Mouse (Mus musculus) urinary bladder, postnatal 14 days (tissue): Measurements from ENCODE around the gene Fars2.

Experiments
- DNase-seq: peaks from one replicate; pipeline ENCODE4 v3.0.0; 2021; ENCODE audit warnings: low spot score

The Fars2 gene

DNA sequence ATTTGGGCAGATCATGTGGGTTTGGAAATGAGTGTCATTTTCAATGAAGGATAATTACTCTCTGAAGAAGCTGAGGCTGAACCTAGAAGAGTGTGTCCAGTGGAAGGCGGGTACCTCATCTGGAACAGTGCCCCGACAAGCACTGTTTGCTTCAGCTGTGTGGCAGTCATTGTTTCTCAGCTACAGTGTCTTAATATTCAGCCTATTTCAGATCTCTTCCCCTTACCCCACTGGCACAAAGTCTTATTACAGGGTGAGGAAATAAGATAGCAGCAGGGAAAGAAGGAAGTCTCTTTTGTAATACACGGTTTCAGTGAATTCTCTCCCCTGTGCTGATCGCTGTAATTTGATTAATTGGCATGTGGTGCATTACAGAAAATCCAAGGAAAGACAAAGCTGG, 101.1 kb downstream of the Fars2 start:
- no peak for DNase-seq

DNA sequence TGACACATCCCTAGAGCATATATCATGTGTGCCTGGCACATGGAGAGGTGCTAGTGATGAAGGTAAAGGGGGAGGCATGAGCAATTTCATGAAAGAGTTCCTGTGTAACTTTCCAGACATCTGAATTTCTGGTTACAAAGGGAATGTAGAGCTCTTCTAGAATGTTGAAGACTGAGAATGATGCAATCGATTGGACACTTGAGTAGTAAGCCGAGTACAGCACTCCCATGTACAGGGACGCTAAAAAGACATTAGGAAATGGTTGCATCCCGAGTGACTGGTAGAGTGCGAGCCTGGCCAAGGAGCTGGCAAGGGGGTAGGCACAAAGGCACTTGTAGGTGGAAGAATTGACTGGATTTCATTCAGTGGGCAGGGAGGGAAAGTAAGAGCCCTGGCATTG, 102.3 kb downstream of the Fars2 start:
- no peak for DNase-seq

DNA sequence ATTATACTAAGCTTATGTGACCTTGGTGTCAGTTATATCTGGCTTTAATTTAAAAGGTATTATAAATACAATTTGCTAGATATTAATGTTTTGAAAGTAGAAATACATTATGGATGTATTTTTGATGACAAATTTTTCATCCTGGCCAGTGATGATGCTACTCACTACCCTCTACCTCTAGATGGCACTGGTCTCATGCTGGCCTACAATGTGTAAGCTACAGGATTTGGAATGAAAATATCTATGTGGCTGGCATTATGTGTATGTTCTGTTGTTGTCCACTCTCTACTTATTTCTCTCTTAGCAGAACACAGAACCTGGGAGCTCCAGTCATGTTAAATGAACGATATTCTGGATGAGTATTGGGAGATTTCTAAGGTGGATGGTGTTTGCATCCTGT, 104.7 kb downstream of the Fars2 start:
- no peak for DNase-seq

DNA sequence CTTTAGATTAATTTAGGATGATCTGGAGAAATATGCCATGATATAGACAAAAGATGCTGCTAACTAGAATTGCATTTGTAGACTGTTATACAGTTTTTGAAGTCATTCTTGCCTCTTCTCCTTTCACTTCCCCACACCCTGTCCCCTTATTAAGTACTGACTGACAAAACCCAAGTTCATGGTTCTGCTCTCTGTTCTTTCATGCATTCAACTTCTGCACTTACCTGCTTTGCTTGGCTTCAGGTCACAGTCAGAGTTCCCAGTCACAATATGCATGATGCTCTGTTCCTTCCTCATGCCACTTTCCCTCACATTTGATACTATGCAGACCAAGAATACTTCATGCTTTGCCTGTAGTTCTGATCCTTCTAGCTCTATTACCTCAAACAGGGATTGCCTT, 105.5 kb downstream of the Fars2 start:
- no peak for DNase-seq

DNA sequence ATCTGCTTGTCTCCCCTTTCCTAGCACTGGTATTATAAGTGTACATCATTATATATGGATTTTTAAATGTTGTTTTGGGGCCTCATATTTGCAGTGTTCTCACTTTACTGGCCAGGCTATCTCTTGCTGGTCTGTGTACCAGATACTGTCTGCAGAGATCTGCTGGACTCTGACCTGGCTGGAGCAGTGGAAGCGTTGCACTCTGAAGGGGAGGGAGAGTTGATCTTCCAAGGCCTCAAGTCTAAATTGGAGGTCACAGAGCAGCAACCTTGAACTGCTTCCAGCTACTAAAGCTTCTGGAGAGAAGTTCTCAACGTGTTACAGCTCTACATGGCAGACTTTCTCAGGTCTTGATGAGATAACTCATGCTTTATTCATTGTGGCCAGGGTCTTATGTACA, 107.2 kb downstream of the Fars2 start:
- no peak for DNase-seq

DNA sequence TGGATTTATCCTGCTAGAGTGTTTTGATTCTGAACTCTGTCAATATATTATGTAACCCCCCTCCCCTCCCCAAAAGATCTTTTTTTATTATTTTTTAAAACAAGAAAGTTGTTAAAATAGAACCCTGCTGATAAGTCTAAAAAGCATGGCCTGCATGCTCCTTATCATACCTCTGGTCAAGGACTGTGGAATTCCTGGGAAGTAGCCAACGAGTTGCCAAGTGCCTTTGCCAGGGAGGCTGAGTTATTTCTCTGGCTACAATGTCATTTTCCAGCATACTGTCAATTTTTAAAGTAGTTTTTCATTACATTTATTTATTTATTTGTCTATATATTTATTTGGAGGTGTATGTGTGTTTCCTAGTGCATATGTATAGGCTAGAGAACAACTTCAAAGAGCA, 125.0 kb downstream of the Fars2 start:
- DNase-seq, result no peak

DNA sequence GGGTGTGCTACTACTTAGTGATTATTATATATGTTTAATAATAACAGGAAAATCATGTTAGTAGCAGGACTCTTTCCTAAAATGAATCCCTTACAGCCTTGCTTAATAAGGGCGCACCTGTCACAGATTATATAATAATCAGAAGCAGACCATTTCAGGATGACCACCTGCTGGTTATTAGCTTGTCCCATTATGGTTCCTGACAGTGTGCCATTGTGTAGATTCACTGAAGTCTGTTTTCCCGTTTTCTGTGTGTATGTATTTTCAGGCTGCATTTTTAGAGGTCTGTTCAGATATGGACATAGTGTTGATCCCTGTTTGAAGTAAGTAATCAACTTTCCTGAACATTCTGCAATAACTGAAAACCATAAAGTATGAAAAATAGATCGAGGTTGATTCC, 136.7 kb downstream of the Fars2 start:
- DNase-seq, result no peak

DNA sequence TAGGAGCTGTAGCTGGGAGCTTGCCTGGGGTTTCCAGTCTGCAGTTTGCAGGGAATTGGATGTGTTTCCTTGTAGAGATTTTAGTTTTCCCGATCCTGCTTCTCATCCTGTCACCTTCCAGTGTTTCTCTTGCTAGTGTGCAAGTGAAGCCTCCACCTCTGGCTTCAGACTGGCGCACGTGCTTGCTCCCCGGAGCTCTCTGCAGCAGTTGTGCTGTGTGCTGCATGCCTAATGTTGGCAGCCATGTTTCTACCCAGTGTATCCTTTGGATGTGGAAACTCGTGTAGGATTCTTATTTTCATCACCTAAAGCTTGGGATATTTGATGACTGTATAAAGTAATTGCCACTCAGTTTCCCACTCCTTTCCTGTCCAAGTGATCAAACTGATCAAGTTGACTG, 140.0 kb downstream of the Fars2 start:
- DNase-seq, result no peak

DNA sequence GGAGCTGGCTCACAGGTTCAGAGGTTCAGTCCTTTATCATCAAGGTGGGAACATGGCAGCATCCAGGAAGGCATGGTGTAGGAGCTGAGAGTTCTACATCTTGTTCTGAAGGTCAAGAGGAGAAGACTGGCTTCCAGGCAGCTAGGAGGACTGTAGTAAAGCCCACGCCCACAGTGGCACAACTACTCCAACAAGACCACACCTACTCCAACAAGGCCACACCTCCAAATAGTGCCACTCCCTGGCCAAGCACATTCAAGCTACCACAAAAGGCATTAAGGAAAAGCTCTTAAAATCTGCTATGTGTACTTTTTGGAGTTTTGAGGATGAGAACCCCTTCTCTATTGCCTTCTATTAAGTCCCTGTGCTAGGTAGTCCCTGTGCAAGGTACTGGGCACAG, 142.5 kb downstream of the Fars2 start:
- no peak for DNase-seq

DNA sequence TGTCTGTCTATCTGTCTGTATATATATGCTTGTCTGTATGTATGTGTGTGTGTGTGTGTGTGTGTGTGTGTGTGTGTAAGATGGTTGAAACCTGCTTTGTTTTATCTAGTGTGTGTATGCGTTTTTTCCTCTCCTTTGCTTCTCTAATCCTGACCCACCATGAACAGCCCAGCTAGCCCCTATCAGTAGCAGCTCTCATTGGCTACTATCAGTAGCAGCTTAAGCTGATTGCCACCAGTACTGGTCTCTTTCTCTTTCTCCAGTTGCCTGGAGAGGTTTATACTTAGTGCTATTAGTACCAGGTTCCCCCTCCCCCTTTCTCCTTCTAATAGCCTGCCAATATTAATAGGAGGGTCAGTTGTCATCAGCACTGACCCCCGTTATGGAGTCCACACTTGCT, 144.1 kb downstream of the Fars2 start:
- DNase-seq, result no peak

DNA sequence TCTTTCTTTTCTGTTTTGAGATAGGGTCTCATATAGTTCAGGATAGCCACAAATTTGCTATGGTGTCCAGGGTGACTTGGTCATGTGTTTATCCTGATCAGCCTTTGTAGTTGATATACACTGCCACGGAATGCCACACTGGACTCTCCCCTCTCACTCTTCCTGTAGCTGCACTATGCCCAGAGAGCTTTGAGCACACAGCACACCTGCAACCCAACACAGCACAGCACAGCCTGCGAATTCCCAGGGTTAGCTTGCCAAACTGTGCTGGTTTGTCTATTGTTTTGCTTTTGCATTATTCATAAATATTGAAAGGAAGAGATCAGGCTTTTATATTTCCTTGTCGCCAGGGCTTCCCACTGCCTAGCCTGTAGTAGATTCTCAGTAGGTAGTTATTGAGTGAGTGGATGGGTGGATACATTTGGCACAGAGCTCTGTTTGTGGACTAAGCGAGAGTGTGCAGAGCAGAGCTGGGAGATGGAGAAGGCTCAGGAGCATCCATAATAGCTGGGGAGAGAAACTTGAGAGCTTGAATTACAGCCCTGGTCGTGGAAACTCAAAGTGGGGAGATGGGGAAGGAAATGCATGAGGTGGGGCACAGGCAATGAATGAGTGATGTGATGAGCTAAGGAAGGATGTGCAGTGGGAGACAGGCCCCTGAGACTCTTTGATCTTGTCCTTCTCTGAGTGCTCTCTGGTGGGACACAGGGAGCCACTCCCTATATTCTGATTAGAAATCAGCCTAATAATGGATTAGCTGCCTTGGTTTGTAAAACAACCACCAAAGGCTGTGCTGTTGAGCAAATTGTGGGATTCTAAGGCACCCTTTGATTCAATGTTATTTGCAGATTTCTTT, 146.3 kb downstream of the Fars2 start:
- DNase-seq, result no peak

DNA sequence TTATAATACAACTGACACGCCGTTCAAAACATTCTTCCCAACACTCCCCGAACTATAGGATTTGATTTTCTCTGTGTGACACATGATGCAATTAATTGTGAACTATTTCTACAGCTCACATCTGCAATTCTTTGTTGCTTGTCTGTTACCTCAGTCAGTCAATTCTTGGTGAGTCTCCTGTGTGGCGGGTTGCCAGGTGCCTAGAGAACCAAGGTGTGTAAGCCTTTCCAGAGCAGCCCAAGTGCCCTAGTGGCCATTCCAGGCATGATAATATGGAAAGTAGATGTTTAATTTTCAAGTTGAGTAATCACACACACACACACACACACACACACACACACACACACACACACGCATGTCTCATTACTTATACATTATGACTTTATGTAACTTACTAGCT, 147.2 kb downstream of the Fars2 start:
- no peak for DNase-seq

DNA sequence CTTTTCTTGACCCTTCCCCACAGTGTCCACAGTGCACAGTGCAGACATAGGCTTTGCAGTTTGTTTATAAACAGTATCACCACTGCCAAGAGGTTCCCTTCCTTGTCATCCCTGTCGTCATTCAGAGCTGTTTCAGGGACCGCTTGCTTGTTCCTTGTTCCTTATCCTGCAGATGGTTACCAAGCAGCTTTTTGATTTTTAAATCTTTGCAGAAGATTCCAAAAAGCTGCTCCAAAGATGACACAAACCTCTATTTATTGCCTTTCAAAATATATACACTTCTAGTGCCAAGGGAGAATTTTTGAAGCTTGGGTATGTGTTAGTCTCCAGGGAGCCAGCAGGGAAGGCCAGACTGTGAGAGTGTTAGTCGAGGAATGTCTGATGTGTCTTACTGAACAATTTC, 148.1 kb downstream of the Fars2 start:
- DNase-seq, result no peak

DNA sequence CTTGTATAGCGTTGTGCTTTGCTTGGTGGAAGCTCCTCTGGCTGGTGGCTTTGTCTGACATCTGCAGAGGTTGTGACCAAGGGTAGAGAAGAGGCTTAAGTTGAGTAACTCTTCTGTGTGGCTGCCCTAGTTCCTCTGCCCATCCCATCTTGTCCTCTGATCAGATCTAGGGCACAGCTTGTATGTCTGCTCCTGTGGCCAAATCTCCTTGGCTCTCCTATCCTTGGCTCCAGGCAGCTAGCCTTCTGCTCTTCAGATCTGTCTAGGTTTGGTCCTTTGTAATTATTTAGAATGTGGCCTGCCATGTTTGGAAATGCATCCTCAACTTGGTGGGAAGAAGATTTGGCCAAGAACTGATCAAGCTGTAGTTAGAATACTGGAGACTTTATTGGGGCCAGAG, 150.2 kb downstream of the Fars2 start:
- DNase-seq, result no peak

DNA sequence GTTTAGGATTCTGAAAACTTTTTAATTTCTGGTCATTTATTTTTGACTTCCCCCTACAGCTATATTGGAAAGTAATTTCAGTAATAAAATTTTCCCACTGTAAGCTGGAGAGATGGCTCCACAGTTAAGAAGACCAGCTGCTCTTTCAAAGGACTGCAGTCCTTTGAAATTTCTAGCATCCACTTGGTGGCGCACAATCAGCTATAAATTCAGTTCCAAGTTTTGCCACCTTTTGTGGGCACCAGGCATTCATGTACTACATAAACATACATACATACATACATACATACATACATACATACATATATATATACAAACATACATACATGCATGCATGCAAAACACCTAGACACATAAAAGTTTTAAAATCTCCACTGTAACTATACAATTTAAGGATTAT, 153.7 kb downstream of the Fars2 start:
- no peak for DNase-seq

DNA sequence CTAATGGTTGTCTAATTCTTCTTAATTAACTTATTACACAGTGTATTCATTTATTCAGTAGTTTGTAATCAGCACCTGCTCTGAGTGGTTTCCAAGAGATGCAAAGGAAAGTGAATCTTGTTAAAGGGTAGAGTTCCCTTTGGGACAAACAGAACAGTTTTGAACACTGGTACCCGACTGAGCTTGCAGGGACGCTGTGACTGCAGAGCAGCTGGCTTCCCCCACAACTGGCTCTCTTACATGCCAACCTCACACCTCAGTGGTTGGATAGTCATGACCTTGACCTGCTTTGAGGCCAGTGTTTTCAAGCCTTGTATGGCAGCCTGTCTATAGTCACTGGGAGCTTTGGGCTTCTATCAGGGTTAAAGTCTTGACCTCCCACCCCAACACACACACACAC, 156.3 kb downstream of the Fars2 start:
- DNase-seq, result no peak

DNA sequence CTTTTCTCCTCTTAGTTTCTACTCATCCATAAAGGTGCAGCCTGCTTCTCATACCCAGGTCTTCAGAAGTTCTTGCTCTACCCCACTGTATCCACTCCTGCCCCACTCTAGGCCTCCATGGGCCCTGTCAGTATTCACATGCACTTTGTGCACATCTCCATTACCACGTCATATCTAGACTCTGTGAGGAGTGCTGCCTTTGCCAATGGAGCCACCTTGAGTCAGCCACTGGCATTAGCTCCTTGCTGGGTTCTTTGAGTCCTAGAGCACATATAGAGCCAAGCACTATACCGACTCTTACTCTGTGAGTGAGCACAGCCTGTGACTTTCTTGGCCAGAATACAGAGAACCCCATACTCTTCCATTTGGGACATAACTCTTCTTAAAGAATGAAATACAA, 159.0 kb downstream of the Fars2 start:
- DNase-seq, result no peak

DNA sequence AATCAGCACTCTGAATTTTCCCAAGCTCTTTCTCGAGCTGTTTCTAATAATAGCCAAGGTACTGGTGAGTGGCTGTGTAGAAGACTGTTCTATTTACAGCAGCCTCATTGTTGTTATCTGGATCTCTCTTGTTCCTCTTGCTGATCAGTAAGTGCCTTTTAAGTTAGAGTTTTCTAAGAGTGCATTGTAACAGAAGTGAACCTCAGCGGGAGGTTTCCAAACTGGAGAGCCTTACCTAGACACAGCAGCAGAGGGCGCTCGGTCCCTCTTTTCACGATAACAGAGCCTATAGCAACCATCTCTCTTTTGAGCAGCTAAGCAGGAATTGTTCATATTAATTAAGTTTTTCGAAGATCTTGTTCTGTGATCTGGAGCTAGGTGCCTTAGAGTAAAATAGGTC, 164.8 kb downstream of the Fars2 start:
- DNase-seq, result peak; percentile 72

DNA sequence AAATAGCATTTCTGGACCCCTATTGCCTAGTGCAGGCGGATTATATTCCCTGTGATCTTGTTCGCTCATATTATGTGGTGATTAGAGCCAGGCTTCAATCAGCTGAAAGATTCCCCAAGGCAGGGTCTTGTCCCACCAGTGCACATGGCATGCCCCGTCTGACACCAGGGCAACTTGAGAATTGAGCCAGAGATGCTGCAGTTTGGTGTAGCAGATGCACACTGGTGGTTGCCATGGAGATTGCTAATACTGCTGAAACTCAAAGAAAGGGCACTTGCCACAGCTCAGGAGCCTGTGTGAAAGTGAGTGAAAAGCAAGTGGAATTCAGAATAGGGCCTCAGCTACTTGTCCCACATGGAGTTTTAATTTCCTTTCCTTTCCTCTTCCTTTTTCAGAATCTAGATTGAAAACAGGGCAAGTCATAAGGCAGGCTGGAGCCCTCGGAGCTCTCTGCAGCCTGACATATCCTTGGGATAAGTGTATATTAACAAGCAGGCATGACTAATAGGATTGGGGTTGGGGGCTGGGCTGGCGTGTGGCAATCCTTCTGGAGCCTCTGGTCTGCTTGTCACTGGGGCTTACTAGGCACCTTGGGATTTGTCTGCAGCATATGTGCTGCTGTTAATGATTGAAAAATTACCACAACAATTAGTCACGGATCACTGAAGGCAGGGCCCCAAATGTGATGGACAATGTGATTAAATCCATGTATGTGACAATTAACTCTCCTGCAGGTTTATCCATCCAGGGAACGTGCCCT, 165.8 kb downstream of the Fars2 start:
- DNase-seq, result no peak

DNA sequence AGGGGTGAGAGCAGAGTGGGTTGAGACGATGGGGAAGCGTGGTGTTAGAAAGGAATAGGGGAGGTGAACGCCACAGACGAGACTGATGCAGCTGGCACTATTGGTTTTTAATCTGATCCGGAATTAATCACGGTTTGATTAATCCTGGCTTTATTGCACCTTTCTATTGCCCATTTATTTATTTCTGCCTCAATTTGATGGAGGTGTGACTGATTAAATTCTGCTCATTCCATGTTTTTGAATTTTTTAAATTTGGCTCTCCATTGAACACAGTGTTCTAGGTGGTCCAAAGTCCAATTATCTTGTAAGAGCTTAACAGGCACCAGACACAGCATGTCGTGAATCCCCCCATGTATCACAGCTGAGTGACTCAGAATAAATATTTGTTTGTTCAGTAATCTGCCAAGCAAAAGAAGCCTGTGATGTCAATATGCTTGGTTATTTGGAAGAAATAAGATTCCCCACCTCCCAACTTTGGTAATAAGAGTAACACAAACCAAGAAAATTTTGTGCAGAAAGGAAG, 166.4 kb downstream of the Fars2 start:
- DNase-seq, result no peak

DNA sequence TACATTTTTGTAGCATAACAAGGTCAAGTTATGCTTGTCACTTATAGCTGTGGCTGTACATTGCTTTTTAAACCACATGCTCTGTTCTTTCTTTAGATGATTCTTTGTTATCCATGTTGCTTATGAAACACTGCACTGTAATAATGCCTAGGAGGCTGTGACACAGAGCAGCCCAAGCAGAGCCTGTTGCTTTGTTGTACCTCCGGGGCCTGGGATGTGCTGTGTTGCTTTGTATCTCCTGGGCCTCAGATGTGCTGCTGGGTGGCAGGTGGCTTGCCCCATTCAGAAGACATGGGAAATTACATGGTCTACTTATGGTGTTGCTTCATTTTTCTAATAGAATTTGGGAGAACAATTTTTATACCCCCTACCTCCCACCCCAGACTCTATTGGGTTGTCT, 166.9 kb downstream of the Fars2 start:
- DNase-seq, result no peak

DNA sequence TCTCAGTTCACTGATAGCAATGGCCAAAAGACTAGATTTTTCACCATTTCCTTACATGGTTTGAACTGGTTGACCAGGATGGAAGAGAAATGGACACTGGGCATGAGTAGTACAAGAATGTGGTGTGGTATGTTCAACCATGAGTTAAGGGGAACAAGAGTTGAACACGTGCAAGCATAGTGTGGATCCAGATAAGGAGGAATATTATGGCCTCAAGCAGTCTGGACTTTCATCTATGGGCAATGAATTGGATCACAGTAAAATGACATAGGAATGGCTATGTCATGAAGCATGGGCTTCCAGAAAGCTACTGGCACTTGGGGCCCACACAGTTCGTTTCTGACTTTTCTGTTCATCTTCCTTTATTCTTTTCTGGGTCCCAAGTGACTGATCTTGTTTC, 168.0 kb downstream of the Fars2 start:
- DNase-seq, result no peak

DNA sequence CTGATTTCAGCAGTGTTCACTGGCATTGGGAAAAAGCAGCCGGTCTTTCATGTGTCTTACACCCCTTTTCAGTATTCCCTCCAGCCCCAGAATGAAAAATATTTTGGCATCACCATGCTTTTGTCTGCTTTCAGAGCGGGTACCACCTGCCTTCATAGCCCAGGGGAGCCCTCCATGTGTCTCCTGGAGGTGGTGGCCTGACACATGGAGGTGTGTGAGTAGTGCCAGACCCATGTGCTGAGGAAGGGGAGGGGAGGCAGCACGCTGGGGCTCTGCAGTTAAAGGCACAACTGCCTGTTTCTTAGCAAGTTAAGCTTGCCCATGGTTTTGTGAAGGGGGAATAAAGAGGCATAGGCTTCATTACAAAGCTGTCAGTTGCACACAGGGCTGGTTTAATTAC, 176.3 kb downstream of the Fars2 start:
- no peak for DNase-seq

DNA sequence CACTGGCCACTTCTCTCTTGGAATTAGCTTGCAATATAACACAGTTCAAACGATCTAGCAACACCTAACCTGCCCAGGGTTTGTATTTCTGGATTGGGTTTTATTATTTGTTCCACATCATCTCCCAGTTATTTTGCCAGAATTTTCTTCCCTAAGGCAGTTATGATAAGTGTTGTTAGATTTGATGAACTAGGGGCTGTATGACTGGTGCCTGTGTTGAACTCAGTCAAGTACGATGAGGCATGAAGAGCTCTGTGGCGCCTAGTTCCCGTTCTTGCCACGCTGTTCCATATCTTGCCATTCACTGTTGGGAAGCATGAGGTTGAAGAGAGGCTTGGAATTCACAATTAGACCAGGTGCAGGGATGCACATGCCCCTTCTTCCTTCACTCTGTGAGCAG, 177.3 kb downstream of the Fars2 start:
- DNase-seq, result no peak
